Comparison of ENCODE assay signal across 12 mouse cellular contexts in genomic region chr1:177642712-177643467, GRCm38 (mm10).
A peak's percentile ranks its signal among the peaks of the same experiment; 100 is the strongest.
DNase-seq lines count a peak whose midpoint lies in the region; ATAC-seq and TF ChIP-seq lines count a peak whose summit lies in the region.
"Had no signal": no experiment of that assay in that cellular context is flagged by ENCODE, and none has a peak within 500 bp of the region (broad histone marks: within the 10 kb centered on the region; RNA-seq: fewer than 3 reads in every experiment).

No protein-coding gene starts in this region.

- no peak overlapping the region for H3ac ChIP-seq in myocyte (ENCODE audit: control insufficient read depth, insufficient read length)

- H3K27ac ChIP-seq in hindbrain, embryonic 10.5 days, result peak overlapping the region; percentile 77
- no peak overlapping the region for H3K27ac ChIP-seq in hindbrain, embryonic 12.5 days
- peak overlapping the region; percentile 13 for H3K27ac ChIP-seq in kidney, embryonic 15.5 days
- H3K27ac ChIP-seq: embryonic facial prominence, embryonic 12.5 days; midbrain, embryonic 12.5 days had no signal

- no peaks in the 10 kb centered on the region for H3K79me2 ChIP-seq in myocyte (ENCODE audit: control insufficient read depth, insufficient read depth)

- peak; percentile 60 for TF ChIP-seq POLR2A in myocyte (IDR thresholded peaks at IDR 0.05; ENCODE audit: insufficient read length, low read depth)

- H3K4me1 ChIP-seq in hindbrain, embryonic 10.5 days (replicated peaks), result peaks cover 62% of the 10 kb centered on the region
- peaks cover 20% of the 10 kb centered on the region for H3K4me1 ChIP-seq in hindbrain, embryonic 12.5 days
- H3K4me1 ChIP-seq in kidney, embryonic 15.5 days, result peaks cover 48% of the 10 kb centered on the region

- H3K9me3 ChIP-seq in hindbrain, embryonic 10.5 days, result no peaks in the 10 kb centered on the region
- no peaks in the 10 kb centered on the region for H3K9me3 ChIP-seq in hindbrain, embryonic 12.5 days (replicated peaks)
- H3K9me3 ChIP-seq in kidney, embryonic 15.5 days (replicated peaks), result no peaks in the 10 kb centered on the region
- H3K9me3 ChIP-seq: embryonic facial prominence, embryonic 12.5 days; midbrain, embryonic 12.5 days had no signal

- no peak for DNase-seq in hindbrain, embryonic 10.5 days (ENCODE audit: low spot score)
- peak; percentile 52 for DNase-seq in gastrocnemius, postnatal 25 days
- DNase-seq in left cerebral cortex, adult 11 months (ENCODE audit: low spot score), result no peak
- no peak for DNase-seq in cerebellum, adult 9-11 months
- DNase-seq: adrenal gland, adult 8-10 months; liver; thymus, adult 2 months had no signal

- H3K36me3 ChIP-seq in hindbrain, embryonic 10.5 days, result no peaks in the 10 kb centered on the region
- H3K36me3 ChIP-seq in hindbrain, embryonic 12.5 days, result no peaks in the 10 kb centered on the region
- H3K36me3 ChIP-seq in kidney, embryonic 15.5 days, result no peaks in the 10 kb centered on the region
- no peaks in the 10 kb centered on the region for H3K36me3 ChIP-seq in myocyte (ENCODE audit: control insufficient read depth, insufficient read depth)
- H3K36me3 ChIP-seq: embryonic facial prominence, embryonic 12.5 days; midbrain, embryonic 12.5 days had no signal

- 0 out of 2 replicates have a peak, but pooled peaks cover 4% of the 10 kb centered on the region for H3K27me3 ChIP-seq in hindbrain, embryonic 10.5 days (ENCODE audit: insufficient read depth, poor library complexity, severe bottlenecking)
- H3K27me3 ChIP-seq in hindbrain, embryonic 12.5 days, result no peaks in the 10 kb centered on the region
- no peaks in the 10 kb centered on the region for H3K27me3 ChIP-seq in kidney, embryonic 15.5 days
- H3K27me3 ChIP-seq in myocyte (ENCODE audit: control insufficient read depth, insufficient read depth, insufficient read length), result no peaks in the 10 kb centered on the region
- H3K27me3 ChIP-seq: embryonic facial prominence, embryonic 12.5 days had no signal

- 74% methylated on average over 10 of the region's 10 CpGs for WGBS in hindbrain, embryonic 10.5 days
- WGBS in hindbrain, embryonic 12.5 days, result 69% methylated on average over 10 of the region's 10 CpGs
- WGBS in kidney, embryonic 15.5 days, result 45% methylated on average over 10 of the region's 10 CpGs

- no peak overlapping the region for H3K9ac ChIP-seq in hindbrain, embryonic 12.5 days
- no peak overlapping the region for H3K9ac ChIP-seq in kidney, embryonic 15.5 days
- H3K9ac ChIP-seq: embryonic facial prominence, embryonic 12.5 days; midbrain, embryonic 12.5 days had no signal

- no peak for ATAC-seq in hindbrain, embryonic 12.5 days (ENCODE audit: low FRiP score)
- peak; percentile 65 for ATAC-seq in kidney, embryonic 15.5 days (replicated peaks; ENCODE audit: low FRiP score)

- H3K4me3 ChIP-seq in hindbrain, embryonic 10.5 days, result no peak overlapping the region
- no peak overlapping the region for H3K4me3 ChIP-seq in hindbrain, embryonic 12.5 days
- no peak overlapping the region for H3K4me3 ChIP-seq in kidney, embryonic 15.5 days (replicated peaks)
- no peak overlapping the region for H3K4me3 ChIP-seq in myocyte
- H3K4me3 ChIP-seq: embryonic facial prominence, embryonic 12.5 days; midbrain, embryonic 12.5 days had no signal

- H3K4me2 ChIP-seq in hindbrain, embryonic 12.5 days (replicated peaks), result no peak overlapping the region
- no peak overlapping the region for H3K4me2 ChIP-seq in kidney, embryonic 15.5 days
- H3K4me2 ChIP-seq in myocyte (ENCODE audit: low read depth), result peak overlapping the region; percentile 59
- H3K4me2 ChIP-seq: embryonic facial prominence, embryonic 12.5 days; midbrain, embryonic 12.5 days had no signal

TF ChIP-seq in myocyte, 11 proteins besides CTCF, POLR2A, EP300 and RAD21:
- no peak for TF ChIP-seq E2F4 (IDR thresholded peaks at IDR 0.05; ENCODE audit: insufficient read depth)
- TF ChIP-seq TCF12 (IDR thresholded peaks at IDR 0.05; ENCODE audit: insufficient read depth, poor library complexity, severe bottlenecking), result peak; percentile 52
- no peak for TF ChIP-seq POLR2AphosphoS2 (IDR thresholded peaks at IDR 0.05; ENCODE audit: insufficient read length, low read depth)
- peak; percentile 84 to 94 (median 89) for TF ChIP-seq MYOG (IDR thresholded peaks at IDR 0.05; ENCODE audit: control insufficient read depth in 1 of 3, insufficient read depth in 1 of 3, insufficient read length in 2 of 3, low read depth in 2 of 3)
- no peak for TF ChIP-seq CEBPB (IDR thresholded peaks at IDR 0.05; ENCODE audit: insufficient read depth, poor library complexity, severe bottlenecking)
- TF ChIP-seq MAX (IDR thresholded peaks at IDR 0.05; ENCODE audit: low read depth), result no peak
- TF ChIP-seq USF1 (IDR thresholded peaks at IDR 0.05; ENCODE audit: low read depth), result peak; percentile 80
- no peak for TF ChIP-seq SRF (IDR thresholded peaks at IDR 0.05; ENCODE audit: control insufficient read depth, insufficient read length, low read depth)
- no peak for TF ChIP-seq REST (IDR thresholded peaks at IDR 0.05; ENCODE audit: insufficient read depth, insufficient read length)
- TF ChIP-seq MYOD1 (IDR thresholded peaks at IDR 0.05; ENCODE audit: control insufficient read depth in 1 of 3, insufficient read length in 2 of 3, low read depth in 2 of 3), result peak; percentile 54 to 91 (median 83)
- peak; percentile 45 for TF ChIP-seq TCF3 (IDR thresholded peaks at IDR 0.05; ENCODE audit: insufficient read length, low read depth)
TF ChIP-seq in myocyte: peak in this region for 5.
